Mouse (Mus musculus): ENCODE data around the gene Fbxo2. TPM values are rescaled to one million over a fixed set of nuclear protein-coding genes. Genes with fewer than 3 reads are reported as not detected.

Fbxo2 gene
- polyA plus RNA-seq, 1 experiment from 2014 or later: 2.8 TPM

DNA sequence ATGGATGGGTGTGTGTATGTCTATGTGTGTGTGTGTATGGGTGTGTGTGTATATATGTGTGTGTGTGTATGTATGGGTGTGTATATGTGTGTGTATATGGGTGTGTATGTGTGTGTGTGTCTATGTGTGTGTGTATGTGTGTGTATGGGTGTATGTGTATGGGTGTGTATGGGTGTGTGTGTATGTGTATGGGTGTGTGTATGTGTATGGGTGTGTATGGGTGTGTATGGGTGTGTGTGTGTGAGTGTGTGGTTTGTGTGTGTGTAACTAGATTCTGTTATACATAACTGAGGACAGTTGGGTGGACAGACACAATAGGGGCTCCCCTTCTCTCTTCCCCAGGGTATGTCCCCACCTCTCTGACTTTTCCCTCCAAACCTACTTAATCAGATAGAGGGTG is 34.0 kb downstream of the Fbxo2 start:
- ATAC-seq (ENCODE audit: insufficient read depth, low FRiP score, low TSS enrichment) (no peak), DNase-seq (ENCODE audit: low spot score) (no peak)
- no peaks in the 10 kb centered on the region for H3K36me3 ChIP-seq (ENCODE audit: control insufficient read depth, insufficient read depth, low read length)
- H3K4me3 ChIP-seq (ENCODE audit: low read depth, low read length): no peak overlapping the region
- H3K4me2 ChIP-seq (ENCODE audit: low read depth): no peak overlapping the region
- no peaks in the 10 kb centered on the region for H3K9me3 ChIP-seq (ENCODE audit: control insufficient read depth, low read length)
- 0 out of 2 replicates have a peak, but pooled peaks cover 3% of the 10 kb centered on the region for H3K4me1 ChIP-seq (ENCODE audit: control insufficient read depth, insufficient read depth, low read length)
- H3K27me3 ChIP-seq (ENCODE audit: control insufficient read depth, insufficient read depth, low read length): no peaks in the 10 kb centered on the region
- no peak overlapping the region for H3K9ac ChIP-seq (ENCODE audit: low read length)
- H3K27ac ChIP-seq (ENCODE audit: low read depth, low read length): no peak overlapping the region

DNA sequence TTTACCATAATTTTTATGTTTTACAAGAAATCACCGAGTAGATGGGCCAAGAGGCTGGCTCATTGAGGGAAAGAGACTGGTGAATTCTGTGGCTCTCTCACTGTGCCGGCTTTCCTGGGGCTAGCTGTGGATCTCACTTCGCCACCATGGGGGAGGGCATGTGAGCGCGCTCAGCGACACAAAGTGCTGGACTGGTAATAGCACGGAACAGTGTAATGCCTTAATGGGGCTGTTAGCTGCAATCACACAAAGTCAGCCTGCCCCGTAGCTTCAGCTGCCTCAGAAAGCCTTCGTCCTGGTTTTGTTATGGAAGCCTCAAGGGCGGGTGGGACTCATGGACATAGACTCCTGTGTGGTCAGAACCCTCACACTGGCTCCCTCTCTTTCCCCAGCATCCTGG is 38.3 kb downstream of the Fbxo2 start:
- no peak overlapping the region for H3K9ac ChIP-seq (ENCODE audit: low read length)
- 22% methylated on average over 10 of the region's 10 CpGs for WGBS

DNA sequence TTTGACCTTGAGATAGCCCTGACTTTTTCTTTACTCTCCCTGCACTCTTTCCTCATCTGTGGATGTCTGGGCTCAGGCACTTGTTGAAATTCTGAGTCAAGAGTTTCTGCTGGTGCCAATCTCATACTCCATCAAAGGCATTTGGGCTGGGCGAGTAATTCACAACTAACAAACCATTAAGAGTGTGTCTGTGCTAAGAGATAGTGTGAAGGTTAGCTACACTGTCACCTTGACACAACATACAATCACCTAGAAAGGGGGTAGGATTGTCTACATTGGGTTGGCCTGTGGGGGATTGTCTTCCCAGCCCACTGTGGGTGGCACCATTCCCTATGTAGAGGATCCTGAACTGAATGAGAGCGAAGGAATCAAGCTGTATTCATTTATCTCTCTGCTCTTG is 43.1 kb downstream of the Fbxo2 start:
- Histone ChIP-seq H3K4me3 (ENCODE audit: low read depth, low read length) (no peak overlapping the region), H3K9me3 (ENCODE audit: control insufficient read depth, low read length) (no peaks in the 10 kb centered on the region), H3K4me1 (ENCODE audit: control insufficient read depth, insufficient read depth, low read length) (0 out of 2 replicates have a peak, but pooled peaks cover 3% of the 10 kb centered on the region), H3K4me2 (ENCODE audit: low read depth) (no peak overlapping the region), H3K36me3 (ENCODE audit: control insufficient read depth, insufficient read depth, low read length) (no peaks in the 10 kb centered on the region), H3K27ac (ENCODE audit: low read depth, low read length) (no peak overlapping the region), H3K9ac (ENCODE audit: low read length) (no peak overlapping the region), H3K27me3 (ENCODE audit: control insufficient read depth, insufficient read depth, low read length) (no peaks in the 10 kb centered on the region)
- 93% methylated on average over 2 of the region's 2 CpGs for WGBS
- no peak for ATAC-seq (ENCODE audit: insufficient read depth, low FRiP score, low TSS enrichment)
- DNase-seq (ENCODE audit: low spot score): no peak

More for the DNA sequence above, 38.3 kb downstream of the Fbxo2 start:
- DNase-seq (ENCODE audit: low spot score): no peak
- Histone ChIP-seq H3K4me1 (ENCODE audit: control insufficient read depth, insufficient read depth, low read length) (0 out of 2 replicates have a peak, but pooled peaks cover 3% of the 10 kb centered on the region), H3K27ac (ENCODE audit: low read depth, low read length) (no peak overlapping the region), H3K4me3 (ENCODE audit: low read depth, low read length) (no peak overlapping the region), H3K4me2 (ENCODE audit: low read depth) (no peak overlapping the region), H3K9me3 (ENCODE audit: control insufficient read depth, low read length) (no peaks in the 10 kb centered on the region), H3K36me3 (ENCODE audit: control insufficient read depth, insufficient read depth, low read length) (no peaks in the 10 kb centered on the region), H3K27me3 (ENCODE audit: control insufficient read depth, insufficient read depth, low read length) (no peaks in the 10 kb centered on the region)
- no peak for ATAC-seq (ENCODE audit: insufficient read depth, low FRiP score, low TSS enrichment)

DNA sequence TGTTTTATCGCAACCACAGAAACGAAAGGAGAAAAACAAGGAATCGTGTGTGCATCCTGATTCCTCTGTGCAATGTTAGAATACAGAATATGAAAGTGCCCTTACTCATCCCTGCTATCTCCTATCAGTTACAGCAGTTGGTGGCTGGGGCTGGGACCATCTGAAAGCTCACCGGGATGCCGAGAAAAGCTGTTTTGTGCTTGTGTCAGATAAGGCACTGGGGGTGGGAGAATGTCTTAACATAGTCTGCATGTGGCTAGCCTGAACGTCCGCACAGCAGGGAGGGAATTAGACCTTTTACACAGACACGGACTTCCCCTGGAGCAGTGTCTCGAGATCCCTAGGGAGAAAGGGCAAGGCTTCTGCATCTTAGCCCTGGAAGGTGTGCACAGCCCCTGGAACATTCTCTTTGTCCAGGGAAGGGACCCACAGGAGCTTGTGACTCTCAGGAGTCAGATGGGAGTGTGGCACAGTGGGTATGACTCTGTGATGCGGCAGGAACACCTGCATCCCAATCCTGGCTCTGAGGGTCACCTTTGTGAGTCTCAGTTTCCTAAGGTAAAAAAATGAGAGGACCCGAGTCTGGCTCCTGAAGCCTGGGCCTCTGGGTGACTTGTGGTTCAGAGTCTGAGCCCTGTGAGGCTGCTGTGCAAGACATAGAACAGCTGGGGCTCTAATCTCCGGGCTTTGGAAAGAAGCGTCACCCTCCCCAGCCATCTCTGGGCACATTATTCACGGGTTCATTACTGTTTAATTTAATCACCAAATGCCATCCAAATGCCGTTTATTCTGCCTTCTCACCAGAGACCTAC is 43.8 kb downstream of the Fbxo2 start:
- DNase-seq (ENCODE audit: low spot score) (no peak), ATAC-seq (ENCODE audit: insufficient read depth, low FRiP score, low TSS enrichment) (no peak)
- WGBS: 68% methylated on average over 15 of the region's 15 CpGs
- H3K36me3 ChIP-seq (ENCODE audit: control insufficient read depth, insufficient read depth, low read length): no peaks in the 10 kb centered on the region
- no peak overlapping the region for H3K27ac ChIP-seq (ENCODE audit: low read depth, low read length)
- no peak overlapping the region for H3K9ac ChIP-seq (ENCODE audit: low read length)
- H3K4me1 ChIP-seq (ENCODE audit: control insufficient read depth, insufficient read depth, low read length): no peaks in the 10 kb centered on the region
- no peaks in the 10 kb centered on the region for H3K27me3 ChIP-seq (ENCODE audit: control insufficient read depth, insufficient read depth, low read length)
- H3K9me3 ChIP-seq (ENCODE audit: control insufficient read depth, low read length): no peaks in the 10 kb centered on the region
- H3K4me3 ChIP-seq (ENCODE audit: low read depth, low read length): no peak overlapping the region
- H3K4me2 ChIP-seq (ENCODE audit: low read depth): no peak overlapping the region

DNA sequence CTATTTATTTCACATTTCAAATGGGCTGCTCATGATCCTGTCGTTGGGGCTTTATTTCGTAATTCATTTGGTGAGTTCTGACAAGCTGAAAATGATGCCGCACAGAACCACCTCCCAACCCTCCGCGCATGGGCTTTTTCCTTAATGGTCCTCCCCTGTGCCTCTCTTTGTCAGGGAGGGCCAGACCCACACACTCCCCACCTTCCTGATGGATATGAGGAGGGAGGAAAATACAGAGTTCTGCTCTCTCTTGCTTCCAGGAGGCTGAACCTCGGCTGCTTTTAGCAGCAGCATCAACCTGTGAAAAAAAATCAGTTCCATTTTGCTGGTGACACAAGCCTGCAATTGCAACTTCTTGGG is 44.4 kb downstream of the Fbxo2 start:
- no peak overlapping the region for H3K4me3 ChIP-seq (ENCODE audit: low read depth, low read length)
- DNase-seq (ENCODE audit: low spot score) (no peak), ATAC-seq (ENCODE audit: insufficient read depth, low FRiP score, low TSS enrichment) (no peak)
- no peak overlapping the region for H3K27ac ChIP-seq (ENCODE audit: low read depth, low read length)
- no peaks in the 10 kb centered on the region for H3K36me3 ChIP-seq (ENCODE audit: control insufficient read depth, insufficient read depth, low read length)
- 70% methylated on average over 6 of the region's 6 CpGs for WGBS
- no peak overlapping the region for H3K9ac ChIP-seq (ENCODE audit: low read length)
- H3K27me3 ChIP-seq (ENCODE audit: control insufficient read depth, insufficient read depth, low read length): no peaks in the 10 kb centered on the region
- H3K9me3 ChIP-seq (ENCODE audit: control insufficient read depth, low read length): no peaks in the 10 kb centered on the region
- H3K4me1 ChIP-seq (ENCODE audit: control insufficient read depth, insufficient read depth, low read length): no peaks in the 10 kb centered on the region
- no peak overlapping the region for H3K4me2 ChIP-seq (ENCODE audit: low read depth)

DNA sequence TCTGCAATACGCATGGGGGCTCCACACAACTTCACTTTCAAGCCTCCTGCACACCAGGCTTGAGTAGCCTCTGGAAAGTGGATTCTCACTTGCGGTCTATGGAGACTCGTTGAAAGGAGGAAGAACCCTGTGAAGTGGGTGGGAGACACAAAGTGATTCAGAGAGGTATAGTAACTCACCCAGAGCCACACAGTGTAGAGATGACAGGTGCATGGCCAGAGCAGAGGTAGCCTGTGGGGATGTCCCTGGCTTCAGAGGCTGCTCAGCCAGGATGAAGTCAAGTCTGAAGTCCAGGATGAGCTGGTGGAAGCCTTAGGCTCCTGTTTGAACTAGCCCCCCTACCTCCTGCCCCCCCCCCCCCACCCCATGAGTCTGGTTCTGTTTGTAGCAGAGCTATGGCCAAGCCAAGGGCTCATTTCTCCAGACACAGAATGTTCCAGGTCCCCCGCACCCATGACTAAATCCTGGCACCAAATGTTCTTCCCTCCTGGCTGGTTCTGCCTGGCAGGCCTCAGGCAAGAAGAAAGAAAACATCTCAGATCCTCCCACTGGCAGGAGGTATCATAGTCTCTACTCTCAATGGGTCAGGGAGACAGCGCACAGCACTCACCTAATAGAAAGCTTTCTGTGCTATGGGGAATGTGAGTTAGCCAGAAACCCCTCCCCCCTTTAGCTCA is 54.2 kb downstream of the Fbxo2 start:
- Histone ChIP-seq H3K4me2 (ENCODE audit: low read depth) (no peak overlapping the region), H3K9me3 (ENCODE audit: control insufficient read depth, low read length) (no peaks in the 10 kb centered on the region), H3K27ac (ENCODE audit: low read depth, low read length) (no peak overlapping the region), H3K4me3 (ENCODE audit: low read depth, low read length) (no peak overlapping the region), H3K4me1 (ENCODE audit: control insufficient read depth, insufficient read depth, low read length) (peaks cover 4% of the 10 kb centered on the region; the same call in 1 of the 2 replicates), H3K9ac (ENCODE audit: low read length) (no peak overlapping the region), H3K27me3 (ENCODE audit: control insufficient read depth, insufficient read depth, low read length) (no peaks in the 10 kb centered on the region; the same call in 1 of the 2 replicates), H3K36me3 (ENCODE audit: control insufficient read depth, insufficient read depth, low read length) (no peaks in the 10 kb centered on the region)
- WGBS: 56% methylated on average over 5 of the region's 5 CpGs
- DNase-seq (ENCODE audit: low spot score) (no peak), ATAC-seq (ENCODE audit: insufficient read depth, low FRiP score, low TSS enrichment) (0 out of 2 replicates have a peak, but pooled peaks have one; percentile 20)

DNA sequence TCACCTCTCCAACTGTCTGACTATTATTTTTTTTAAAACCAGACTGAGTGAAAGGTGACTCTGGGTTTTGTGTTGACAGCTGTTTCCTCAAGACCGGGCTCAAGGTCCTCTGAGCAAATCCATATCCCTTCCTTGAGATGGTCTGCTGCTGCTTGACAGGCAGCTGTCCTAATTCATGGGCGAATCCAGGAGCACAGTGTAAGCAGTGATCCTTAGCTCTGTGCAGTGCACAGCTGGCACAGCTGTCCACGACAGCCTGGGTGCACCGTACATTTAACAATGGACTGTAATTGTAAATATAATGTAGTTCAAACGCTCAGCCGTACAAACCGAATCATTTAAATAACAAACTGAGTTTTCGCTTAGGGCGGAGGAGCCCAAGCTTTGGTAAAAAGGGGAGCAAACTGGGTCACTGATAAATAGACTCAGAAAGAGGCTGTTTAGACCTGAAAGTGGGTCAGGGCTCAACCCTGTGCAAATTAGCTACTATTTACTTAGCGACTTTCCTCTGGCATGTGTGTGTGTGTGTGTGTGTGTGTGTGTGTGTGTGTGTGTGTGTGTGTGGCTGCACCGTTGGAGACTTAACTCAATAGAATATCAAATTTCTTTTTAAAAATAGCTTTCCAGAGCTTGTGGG is 55.0 kb downstream of the Fbxo2 start:
- H3K4me1 ChIP-seq (ENCODE audit: control insufficient read depth, insufficient read depth, low read length): peaks cover 4% of the 10 kb centered on the region; the same call in 1 of the 2 replicates
- no peaks in the 10 kb centered on the region for H3K36me3 ChIP-seq (ENCODE audit: control insufficient read depth, insufficient read depth, low read length)
- no peak for DNase-seq (ENCODE audit: low spot score)
- ATAC-seq (ENCODE audit: insufficient read depth, low FRiP score, low TSS enrichment): no peak
- H3K4me3 ChIP-seq (ENCODE audit: low read depth, low read length): no peak overlapping the region
- no peak overlapping the region for H3K9ac ChIP-seq (ENCODE audit: low read length)
- H3K9me3 ChIP-seq (ENCODE audit: control insufficient read depth, low read length): no peaks in the 10 kb centered on the region
- no peaks in the 10 kb centered on the region; the same call in 1 of the 2 replicates for H3K27me3 ChIP-seq (ENCODE audit: control insufficient read depth, insufficient read depth, low read length)
- H3K4me2 ChIP-seq (ENCODE audit: low read depth): no peak overlapping the region
- 51% methylated on average over 11 of the region's 11 CpGs for WGBS
- H3K27ac ChIP-seq (ENCODE audit: low read depth, low read length): no peak overlapping the region

Data from neural tube, embryonic 11.5 days (tissue).